Mouse (Mus musculus) urinary bladder, postnatal 36 days (tissue): Measurements from ENCODE around the gene Mup18.
"Not testable (repeated sequence)": the region's sequence is repeated elsewhere in the genome, so short reads cannot be mapped to it uniquely, and the experiment has no call there.

Experiments
- DNase-seq, 2 experiments: peaks; one replicate each; pipeline ENCODE4 v3.0.0; 2022; ENCODE audit warnings: low spot score in 2 of 2, mixed read lengths in 1 of 2

The Mup18 gene

DNA sequence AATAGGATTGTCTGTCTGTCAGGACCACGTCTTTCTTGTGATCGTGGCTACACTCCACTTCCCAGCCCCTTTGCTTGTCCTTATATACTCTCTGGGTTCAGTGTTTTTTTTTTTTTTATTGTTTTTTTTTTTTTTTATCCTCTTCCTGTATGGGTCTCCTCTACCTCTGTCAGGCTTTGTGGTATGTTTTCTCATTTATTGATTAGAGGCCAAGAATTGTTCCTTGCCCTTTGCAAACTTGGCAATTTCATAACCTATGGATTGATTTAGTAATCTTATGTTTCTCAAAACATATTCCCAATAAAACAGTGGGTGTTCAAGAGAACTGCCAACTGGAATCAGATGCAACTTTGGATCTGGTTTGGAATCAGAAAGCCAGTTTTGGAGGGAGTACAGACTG lies at the start of gene Mup18:
Mup18 (minus strand) TSS at position 101 of the 400 bp plus-strand sequence.
- DNase-seq = not testable (repeated sequence)

GRCm38 (mm10) chr4:61714296-61714695 lies 40.4 kb upstream of the Mup18 start:
- DNase-seq = peak in 1 of 2 experiments; percentile 18
